Mouse (Mus musculus) kidney, embryonic 16.5 days (tissue): ENCODE measurements around the gene Lmf2. TPM values are rescaled to one million over a fixed set of nuclear protein-coding genes. Genes with fewer than 3 reads are reported as not detected.

Experiments used
- ATAC-seq: fragments of 200-750 bp; cut with Nextera tagmentation; 2 replicates; pipeline ENCODE4 v1.8.0; 2017; ENCODE audit warnings: moderate TSS enrichment; ENCODE audit not compliant: low FRiP score, low TSS enrichment
- H3K27ac ChIP-seq: fragments of 300-500 bp; sonication (generic); 2 replicates; pipeline ENCODE4 v1.5.1; 2014; ENCODE audit warnings: low read length
- H3K27me3 ChIP-seq: fragments of 300-500 bp; sonication (generic); 2 replicates; pipeline ENCODE4 v1.6.1; 2014; ENCODE audit warnings: low read length, control low read depth, mixed read lengths; ENCODE audit not compliant: insufficient read depth
- H3K36me3 ChIP-seq: fragments of 300-500 bp; sonication (generic); 2 replicates; pipeline ENCODE4 v1.6.1; 2014; ENCODE audit warnings: low read length, control low read depth, mixed read lengths; ENCODE audit not compliant: insufficient read depth
- H3K4me1 ChIP-seq: fragments of 300-500 bp; sonication (generic); 2 replicates; pipeline ENCODE4 v1.6.1; 2014; ENCODE audit warnings: low read length, control low read depth, mixed read lengths; ENCODE audit not compliant: insufficient read depth
- H3K4me2 ChIP-seq: fragments of 300-500 bp; sonication (generic); replicated peaks from 2 replicates; pipeline ENCODE4 v1.6.1; 2014; ENCODE audit warnings: low read depth, low read length
- H3K4me3 ChIP-seq: fragments of 300-500 bp; sonication (generic); 2 replicates; pipeline ENCODE4 v1.5.1; 2014; ENCODE audit warnings: mild to moderate bottlenecking, low read length
- H3K9ac ChIP-seq: fragments of 300-500 bp; sonication (generic); replicated peaks from 2 replicates; pipeline ENCODE4 v1.6.1; 2014; ENCODE audit warnings: low read length
- H3K9me3 ChIP-seq: fragments of 300-500 bp; sonication (generic); 2 replicates; pipeline ENCODE4 v1.6.1; 2016; ENCODE audit warnings: low read length, control low read depth
- WGBS: fragments of 180-500 bp; shearing (Covaris S2); extraction: QIAGEN DNeasy Blood & Tissue Kit; methylation state at CpG from one replicate; pipeline ENCODE4 v1.1.7; 2014; 5-methylcytosine and 5-hydroxymethylcytosine counted together
- polyA plus RNA-seq: library from polyadenylated mRNA; unstranded; fragments of >200 nt; fragmentation: Nextera tagmentation; extraction: Ambion mirVana; gene quantifications from 2 replicates; pipeline ENCODE4 v1.2.1, GENCODE M21; 2015

Lmf2 gene
- polyA plus RNA-seq, 1 experiment from 2014 or later = 68.3 TPM

- peak overlapping the region; percentile 49 for H3K4me3 ChIP-seq
- no peak overlapping the region; the same call in 1 of the 2 replicates for H3K9ac ChIP-seq
- H3K27ac ChIP-seq = no peak overlapping the region
- WGBS = 8% methylated on average over 10 of the region's 10 CpGs
- peak overlapping the region; percentile 82 for H3K4me2 ChIP-seq
- no peak for ATAC-seq
- no peaks in the 10 kb centered on the region for H3K9me3 ChIP-seq
- H3K4me1 ChIP-seq = peaks cover 17% of the 10 kb centered on the region
- no peaks in the 10 kb centered on the region for H3K36me3 ChIP-seq
- peaks cover 48% of the 10 kb centered on the region for H3K27me3 ChIP-seq
Measured at GRCm38 (mm10) chr15:89379429-89379828, 24.0 kb upstream of the Lmf2 start.

- peak within 1 kb of the TSS; percentile 82 for H3K4me2 ChIP-seq
- under 1% methylated on average over 33 of the region's 33 CpGs for WGBS
- peaks cover 21% of the 10 kb centered on the region for H3K4me1 ChIP-seq
- H3K4me3 ChIP-seq = peak within 1 kb of the TSS; percentile 49
- H3K27me3 ChIP-seq = peaks cover 48% of the 10 kb centered on the region
- H3K9me3 ChIP-seq = no peaks in the 10 kb centered on the region
- no peak within 1 kb of the TSS for H3K27ac ChIP-seq
- peak; percentile 4; the same call in 1 of the 2 replicates for ATAC-seq
- H3K36me3 ChIP-seq = no peaks in the 10 kb centered on the region
- H3K9ac ChIP-seq = peak within 1 kb of the TSS; percentile 63
Measured at GRCm38 (mm10) chr15:89378831-89379401, 23.5 kb upstream of the Lmf2 start, which contains the start of gene Odf3b. Gene Odf3b, minus strand, starts transcription at chr15:89379282.

GRCm38 (mm10) chr15:89377938-89378828, 22.7 kb upstream of the Lmf2 start:
- Histone ChIP-seq H3K9me3 (no peaks in the 10 kb centered on the region), H3K36me3 (no peaks in the 10 kb centered on the region), H3K27me3 (peaks cover 48% of the 10 kb centered on the region), H3K9ac (peak overlapping the region; percentile 63), H3K27ac (no peak overlapping the region), H3K4me1 (peaks cover 22% of the 10 kb centered on the region), H3K4me3 (peak overlapping the region; percentile 49), H3K4me2 (peak overlapping the region; percentile 82)
- no peak for ATAC-seq
- WGBS = 9% methylated on average over 46 of the region's 46 CpGs

GRCm38 (mm10) chr15:89377362-89377761, 21.9 kb upstream of the Lmf2 start:
- WGBS = 4% methylated on average over 18 of the region's 18 CpGs
- Histone ChIP-seq H3K27me3 (peaks cover 48% of the 10 kb centered on the region), H3K9me3 (no peaks in the 10 kb centered on the region), H3K4me3 (peak overlapping the region; percentile 13), H3K9ac (no peak overlapping the region), H3K4me2 (peak overlapping the region; percentile 26), H3K27ac (no peak overlapping the region), H3K4me1 (peaks cover 30% of the 10 kb centered on the region), H3K36me3 (peaks cover under 1% of the 10 kb centered on the region; the same call in 1 of the 2 replicates)
- no peak for ATAC-seq

GRCm38 (mm10) chr15:89376957-89377356, 21.5 kb upstream of the Lmf2 start, which contains the start of gene Tymp:
Gene Tymp, minus strand, starts transcription at chr15:89377039.
- Histone ChIP-seq H3K27me3 (peaks cover 48% of the 10 kb centered on the region), H3K4me2 (peak within 1 kb of the TSS; percentile 26), H3K36me3 (peaks cover 5% of the 10 kb centered on the region), H3K27ac (no peak within 1 kb of the TSS), H3K4me1 (peaks cover 30% of the 10 kb centered on the region), H3K9ac (no peak within 1 kb of the TSS), H3K4me3 (peak within 1 kb of the TSS; percentile 13), H3K9me3 (no peaks in the 10 kb centered on the region)
- ATAC-seq = no peak
- WGBS = 16% methylated on average over 16 of the region's 16 CpGs

- 83% methylated on average over 7 of the region's 7 CpGs for WGBS
- peaks cover 14% of the 10 kb centered on the region for H3K36me3 ChIP-seq
- no peak overlapping the region for H3K9ac ChIP-seq
- no peaks in the 10 kb centered on the region for H3K9me3 ChIP-seq
- H3K27me3 ChIP-seq = peaks cover 46% of the 10 kb centered on the region
- no peak overlapping the region for H3K4me2 ChIP-seq
- no peak for ATAC-seq
- H3K4me1 ChIP-seq = peaks cover 30% of the 10 kb centered on the region
- H3K4me3 ChIP-seq = no peak overlapping the region
- no peak overlapping the region for H3K27ac ChIP-seq
Measured at GRCm38 (mm10) chr15:89376040-89376439, 20.6 kb upstream of the Lmf2 start.

GRCm38 (mm10) chr15:89374801-89375534, 19.5 kb upstream of the Lmf2 start:
- Histone ChIP-seq H3K9ac (peak overlapping the region; percentile 88; the same call in 1 of the 2 replicates), H3K36me3 (peaks cover 25% of the 10 kb centered on the region), H3K27ac (no peak overlapping the region), H3K27me3 (peaks cover 39% of the 10 kb centered on the region), H3K4me2 (no peak overlapping the region), H3K4me1 (peaks cover 30% of the 10 kb centered on the region), H3K9me3 (no peaks in the 10 kb centered on the region), H3K4me3 (no peak overlapping the region)
- no peak for ATAC-seq
- 88% methylated on average over 17 of the region's 17 CpGs for WGBS

GRCm38 (mm10) chr15:89374340-89374739, 18.9 kb upstream of the Lmf2 start:
- peaks cover 34% of the 10 kb centered on the region for H3K27me3 ChIP-seq
- peak overlapping the region; percentile 79 for H3K4me3 ChIP-seq
- no peak for ATAC-seq
- peak overlapping the region; percentile 90 for H3K4me2 ChIP-seq
- peak overlapping the region; percentile 97 for H3K27ac ChIP-seq
- peak overlapping the region; percentile 88 for H3K9ac ChIP-seq
- H3K9me3 ChIP-seq = no peaks in the 10 kb centered on the region
- peaks cover 27% of the 10 kb centered on the region for H3K4me1 ChIP-seq
- WGBS = 51% methylated on average over 9 of the region's 9 CpGs
- peaks cover 31% of the 10 kb centered on the region for H3K36me3 ChIP-seq

- peak within 1 kb of the TSS; percentile 88 for H3K9ac ChIP-seq
- peak; percentile 85 for ATAC-seq
- peaks cover 33% of the 10 kb centered on the region for H3K36me3 ChIP-seq
- no peaks in the 10 kb centered on the region for H3K9me3 ChIP-seq
- H3K27me3 ChIP-seq = peaks cover 29% of the 10 kb centered on the region
- under 1% methylated on average over 42 of the region's 42 CpGs for WGBS
- H3K4me1 ChIP-seq = peaks cover 22% of the 10 kb centered on the region
- H3K4me2 ChIP-seq = peak within 1 kb of the TSS; percentile 90
- peak within 1 kb of the TSS; percentile 79 for H3K4me3 ChIP-seq
- H3K27ac ChIP-seq = peak within 1 kb of the TSS; percentile 97
Measured at GRCm38 (mm10) chr15:89373762-89374248, 18.3 kb upstream of the Lmf2 start, which contains the start of gene Sco2. Gene Sco2, minus strand, starts transcription at chr15:89373846.
